Mouse (Mus musculus) bone marrow, adult 2 months (tissue): ENCODE data around the gene Rpusd1.

ENCODE experiments used
- CTCF ChIP-seq: fragments of 200-500 bp; IDR thresholded peaks from 2 replicates; pipeline ENCODE4 v1.5.1; 2011; ENCODE audit warnings: low read length, control low read depth; ENCODE audit not compliant: control insufficient read depth, insufficient read depth
- POLR2A ChIP-seq: fragments of 200-500 bp; IDR thresholded peaks from 2 replicates; pipeline ENCODE4 v1.6.1; 2011; ENCODE audit warnings: low read depth, mild to moderate bottlenecking, control low read depth, low read length, borderline replicate concordance; ENCODE audit not compliant: control insufficient read depth

DNA sequence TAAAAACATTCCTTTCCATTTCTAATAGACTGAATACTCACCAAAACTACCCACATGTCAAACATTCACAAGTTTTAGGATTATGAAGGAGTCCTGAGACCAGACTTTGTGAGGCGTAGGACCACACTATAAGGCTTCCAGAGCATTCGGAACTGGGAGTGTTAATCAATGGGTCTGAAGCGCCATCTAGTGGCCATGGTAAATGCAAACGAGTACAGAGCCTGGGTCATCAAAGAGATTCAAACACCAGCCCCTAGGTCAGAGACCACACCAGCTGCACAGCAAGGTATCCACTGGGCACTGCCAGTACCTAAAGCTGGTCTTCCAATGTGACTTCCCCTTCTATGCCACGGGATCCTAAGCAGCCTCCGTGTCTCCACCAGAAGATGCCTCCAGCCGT, 29.0 kb upstream of the Rpusd1 start:
- TF ChIP-seq POLR2A (no peak), CTCF (peak; percentile 61)
